Mouse (Mus musculus) adrenal gland, postnatal 36 days (tissue): Measurements from ENCODE around the gene Sfmbt1. TPM values are rescaled to one million over a fixed set of nuclear protein-coding genes. Genes with fewer than 3 reads are reported as not detected.

Experiments
- DNase-seq, 2 experiments: peaks; one replicate each; pipeline ENCODE4 v3.0.0; 2021; ENCODE audit warnings: mixed read lengths in 1 of 2
- long read RNA-seq, 2 experiments: library from polyadenylated mRNA; stranded (forward); transcript quantifications; one replicate each; pipeline ENCODE4 v2.0.0; 2021; ENCODE audit warnings: borderline sequencing depth in 2 of 2
- total RNA-seq, 2 experiments: library from RNA; stranded (reverse); gene quantifications; 2 replicates each; pipeline ENCODE4 v1.2.3; 2021

The Sfmbt1 gene
- total RNA-seq, result 10 to 100 TPM; 27.8 to 29.2 TPM
- long read RNA-seq, experiment 1, full-length matches to known transcripts, result 3 of 18 reads
- long read RNA-seq, experiment 1, partial matches to known transcripts, result 11 of 18 reads
- long read RNA-seq, experiment 1, other reads (novel, unspliced or antisense), result 4 of 18 reads
- long read RNA-seq, experiment 2, partial matches to known transcripts, result 2 of 3 reads
- long read RNA-seq, experiment 2, other reads (novel, unspliced or antisense), result 0 of 3 reads

DNA sequence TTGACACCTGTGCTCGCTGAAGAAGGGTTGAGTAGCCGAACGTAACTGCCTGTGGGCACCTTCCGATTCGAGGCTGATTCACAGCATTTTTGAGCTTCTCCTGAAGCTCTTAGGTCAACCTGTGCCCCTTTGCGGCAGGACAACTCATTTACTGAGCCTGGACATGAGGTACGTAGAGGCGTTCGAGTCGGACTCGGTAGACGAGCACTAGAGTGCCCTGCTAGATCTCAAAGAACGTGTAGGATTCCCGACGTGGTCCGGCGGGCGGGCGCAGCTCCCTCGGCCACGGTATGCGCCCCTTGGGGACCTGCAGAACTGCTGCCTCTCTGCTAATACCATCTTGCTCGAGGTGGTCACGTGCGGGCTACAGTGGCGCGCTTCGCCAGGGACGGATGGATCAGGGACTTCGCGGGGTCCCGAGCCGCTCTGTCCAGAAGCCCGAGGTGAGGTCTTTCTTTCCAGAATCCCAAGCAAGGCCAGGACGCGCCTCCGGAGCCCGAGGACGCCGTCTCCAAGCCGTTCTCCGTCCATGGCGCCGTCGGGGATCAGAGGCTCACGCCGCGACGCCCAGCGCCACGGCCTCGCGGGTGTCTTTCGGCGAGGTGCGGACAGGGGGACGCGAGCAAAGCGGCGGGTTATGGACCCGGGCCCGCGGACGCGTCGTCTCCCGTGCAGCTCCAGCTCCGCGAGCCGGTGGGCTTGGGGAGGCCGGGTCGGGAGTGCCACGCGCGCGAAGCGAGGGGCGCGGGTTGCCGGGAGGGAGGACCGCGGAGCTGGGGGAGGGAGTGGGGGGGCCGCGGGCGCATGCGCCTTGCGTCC is at the start of gene Sfmbt1:
Sfmbt1 (plus strand) TSS at position 51 of the 819 bp plus-strand sequence.
- peak; percentile 48 to 61 for DNase-seq

DNA sequence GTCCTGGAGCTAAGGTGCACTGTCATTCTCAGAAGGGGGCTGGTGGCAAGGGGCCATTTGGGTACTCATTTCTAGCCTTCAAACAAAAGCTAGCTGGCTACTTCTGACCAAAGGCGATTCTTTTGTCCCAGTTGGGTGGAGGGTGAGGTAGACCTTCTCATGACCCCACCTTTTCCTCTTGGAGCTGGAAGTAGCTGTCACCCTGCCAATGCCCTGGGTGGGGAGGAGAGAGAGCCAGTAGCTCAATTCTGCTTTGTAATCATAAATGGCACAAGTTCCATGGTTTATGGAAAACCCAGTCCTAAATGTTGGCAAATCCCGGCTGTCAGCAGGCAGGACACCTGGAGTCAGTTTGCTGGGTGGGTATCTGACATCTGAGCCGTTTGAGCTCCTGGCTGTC is 48.6 kb upstream of the Sfmbt1 start:
- DNase-seq, result no peak

GRCm38 (mm10) chr14:30666604-30667003 is 48.0 kb upstream of the Sfmbt1 start:
- no peak for DNase-seq

GRCm38 (mm10) chr14:30670161-30670560 is 44.5 kb upstream of the Sfmbt1 start:
- DNase-seq, result peak; percentile 57 to 70

DNA sequence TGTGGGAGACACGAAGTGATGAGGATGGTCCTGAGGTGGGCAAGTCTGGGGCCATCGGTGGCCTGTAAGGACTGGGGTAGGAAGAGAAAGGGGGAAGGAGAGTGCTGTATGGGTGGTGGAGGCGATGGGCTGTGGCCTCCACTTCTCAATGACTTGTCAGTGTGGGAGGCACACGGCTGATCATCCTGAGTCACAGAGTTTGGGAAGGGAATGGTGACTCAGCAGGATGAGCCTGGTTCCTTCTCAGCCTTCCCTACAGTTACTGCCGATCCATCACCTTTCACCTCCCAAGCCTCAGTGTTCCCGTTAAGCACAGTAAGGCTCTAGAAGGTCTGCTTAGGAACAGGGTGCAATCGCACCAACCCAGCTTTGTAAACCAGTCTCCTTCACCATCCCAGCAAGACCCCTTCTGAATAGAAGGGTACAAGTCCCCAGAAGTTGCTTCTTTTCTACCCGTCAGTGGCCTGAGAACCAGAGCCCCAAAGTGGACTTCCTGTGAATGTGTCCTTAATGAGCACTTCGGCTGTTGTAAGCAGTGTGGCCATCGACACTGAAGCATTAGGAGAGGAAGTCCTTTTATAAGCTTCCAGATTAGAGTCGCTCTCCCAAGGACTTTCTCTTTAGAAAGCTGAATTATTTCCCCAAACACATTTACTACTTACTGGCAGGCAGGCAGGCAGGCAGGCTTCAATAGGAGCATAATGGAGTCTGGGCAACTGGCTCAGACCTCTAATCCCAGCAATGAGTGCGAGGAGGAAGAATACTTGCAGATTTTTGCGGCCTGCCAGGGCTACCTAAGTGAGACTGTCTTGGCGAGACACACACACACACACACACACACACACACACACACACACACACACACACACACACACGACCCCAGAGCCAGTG is 43.3 kb upstream of the Sfmbt1 start:
- peak; percentile 72 for DNase-seq

- peak; percentile 90 to 92 for DNase-seq
Measured at GRCm38 (mm10) chr14:30671986-30672312, 42.7 kb upstream of the Sfmbt1 start.

- DNase-seq, result no peak
Measured at GRCm38 (mm10) chr14:30674947-30675346, 39.7 kb upstream of the Sfmbt1 start.

DNA sequence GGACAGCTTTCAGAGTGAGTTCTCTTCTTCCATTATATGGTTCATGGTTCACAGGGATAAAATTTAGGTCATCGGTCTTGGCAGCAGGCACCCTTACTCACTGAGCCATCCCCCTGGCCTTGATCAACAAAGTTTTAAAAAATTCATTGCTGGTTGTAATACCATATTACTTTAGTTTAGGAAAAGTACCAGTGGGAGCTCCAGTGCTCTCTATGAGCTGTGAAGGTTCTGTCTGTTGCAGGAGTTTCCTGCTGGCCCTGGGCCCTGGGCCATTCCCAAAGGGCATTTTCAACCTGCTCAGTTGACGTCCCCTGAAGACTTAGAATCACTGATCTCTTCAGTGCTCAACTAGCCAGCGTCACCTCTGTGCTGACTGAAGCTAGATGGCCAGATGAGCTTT is 32.5 kb upstream of the Sfmbt1 start:
- DNase-seq, result peak; percentile 68 to 69

- DNase-seq, result no peak
Measured at GRCm38 (mm10) chr14:30690685-30691084, 24.0 kb upstream of the Sfmbt1 start.

DNA sequence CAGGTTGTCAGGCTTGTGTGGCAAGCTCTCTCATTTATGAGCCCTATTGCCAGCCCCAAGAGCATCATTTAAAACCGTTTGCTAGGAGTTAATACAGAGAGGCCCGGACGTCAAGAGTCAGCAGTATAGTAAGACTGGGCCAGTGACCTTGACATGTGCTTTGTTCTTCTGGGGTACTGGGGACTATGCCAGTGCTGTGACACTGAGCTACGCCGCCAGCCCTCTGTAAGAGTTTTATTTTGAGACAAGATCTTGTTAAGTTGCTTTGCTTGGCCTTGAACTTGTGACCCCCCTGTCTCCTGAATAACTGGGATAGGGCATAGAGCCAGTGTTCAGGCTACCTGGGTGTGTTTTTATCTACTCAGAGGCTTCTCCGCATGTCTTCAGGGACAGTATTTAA is 22.2 kb upstream of the Sfmbt1 start:
- peak; percentile 50 to 61 for DNase-seq

- no peak for DNase-seq
Measured at GRCm38 (mm10) chr14:30694786-30695185, 19.9 kb upstream of the Sfmbt1 start.

GRCm38 (mm10) chr14:30695609-30696008 is 19.0 kb upstream of the Sfmbt1 start:
- peak; percentile 92 for DNase-seq

GRCm38 (mm10) chr14:30697407-30698052 is 17.1 kb upstream of the Sfmbt1 start:
- no peak for DNase-seq

GRCm38 (mm10) chr14:30699656-30700055 is 15.0 kb upstream of the Sfmbt1 start:
- peak; percentile 75 to 81 for DNase-seq

DNA sequence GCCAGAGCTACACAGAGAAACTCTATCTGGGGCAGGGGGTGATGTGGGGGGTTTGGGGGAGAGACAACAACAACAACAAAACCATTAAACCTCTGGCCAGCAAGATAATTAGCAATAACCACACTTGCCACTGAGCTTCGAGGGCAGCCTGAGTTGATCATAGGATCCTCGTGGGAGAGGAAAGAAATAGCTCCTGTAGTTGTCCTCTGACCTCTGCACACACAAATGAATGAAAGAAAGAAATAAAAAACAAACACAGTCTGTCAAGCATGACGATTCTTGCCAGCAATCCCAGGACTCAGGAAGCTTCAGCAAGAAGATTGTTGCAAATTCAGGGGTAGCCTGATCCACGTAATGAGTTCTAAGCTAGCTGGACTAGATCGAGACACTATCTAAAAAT is 12.1 kb upstream of the Sfmbt1 start:
- no peak for DNase-seq

DNA sequence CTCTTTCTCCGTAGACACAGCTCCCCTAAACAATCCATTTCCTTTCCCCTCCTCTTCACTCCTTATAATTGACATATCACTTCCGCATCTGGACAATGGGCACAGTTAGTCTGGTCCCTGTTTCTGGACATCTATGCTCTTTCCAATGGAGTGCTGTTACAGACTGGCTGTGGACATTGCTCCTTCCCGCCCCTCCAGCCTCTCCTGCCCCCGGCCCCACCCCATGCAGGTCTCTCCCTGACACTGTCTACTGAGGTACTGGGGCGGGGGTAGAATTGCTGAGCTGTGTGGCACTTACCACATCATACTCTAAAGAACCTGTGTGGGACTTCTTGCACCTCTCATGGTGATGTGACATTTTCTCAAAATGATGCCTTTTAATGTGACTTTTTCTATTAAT is 11.6 kb upstream of the Sfmbt1 start:
- no peak for DNase-seq

GRCm38 (mm10) chr14:30704098-30704855 is 10.4 kb upstream of the Sfmbt1 start:
- DNase-seq, result no peak

GRCm38 (mm10) chr14:30711892-30712291 is 2.8 kb upstream of the Sfmbt1 start:
- no peak for DNase-seq

GRCm38 (mm10) chr14:30713769-30714168 is 880 bp upstream of the Sfmbt1 start:
- DNase-seq, result no peak

GRCm38 (mm10) chr14:30715618-30716050 is 985 bp downstream of the Sfmbt1 start:
- DNase-seq, result peak; percentile 90 to 92
